Mouse (Mus musculus) frontal cortex, postnatal 36 days (tissue): ENCODE data around the gene Lce3a.

Source experiments
- DNase-seq, 2 experiments: peaks; one replicate each; pipeline ENCODE4 v3.0.0; 2022; ENCODE audit warnings: low spot score in 2 of 2

The Lce3a gene

DNA sequence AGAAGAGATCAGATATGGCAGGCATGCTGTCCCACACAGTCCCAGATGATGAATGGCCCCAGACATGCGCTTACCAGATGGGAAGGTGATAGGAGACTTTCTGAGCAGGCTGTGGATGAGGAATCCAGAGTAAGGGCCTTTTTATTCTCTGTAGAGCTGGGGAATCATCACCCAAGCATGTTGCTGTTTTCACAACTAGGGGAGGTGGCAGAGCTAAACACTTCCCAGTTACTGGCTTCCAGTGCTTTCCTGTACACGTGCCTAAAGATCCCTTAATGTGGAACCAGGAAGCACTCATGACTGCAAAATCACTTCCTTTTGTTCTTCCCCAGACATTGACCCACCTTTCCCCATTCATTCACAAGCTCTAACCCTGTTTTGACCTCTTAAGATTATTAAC lies at the start of gene Lce3a:
TSS of gene Lce3a (minus strand) at position 101 of the 400 bp plus-strand sequence.
- no peak for DNase-seq

DNA sequence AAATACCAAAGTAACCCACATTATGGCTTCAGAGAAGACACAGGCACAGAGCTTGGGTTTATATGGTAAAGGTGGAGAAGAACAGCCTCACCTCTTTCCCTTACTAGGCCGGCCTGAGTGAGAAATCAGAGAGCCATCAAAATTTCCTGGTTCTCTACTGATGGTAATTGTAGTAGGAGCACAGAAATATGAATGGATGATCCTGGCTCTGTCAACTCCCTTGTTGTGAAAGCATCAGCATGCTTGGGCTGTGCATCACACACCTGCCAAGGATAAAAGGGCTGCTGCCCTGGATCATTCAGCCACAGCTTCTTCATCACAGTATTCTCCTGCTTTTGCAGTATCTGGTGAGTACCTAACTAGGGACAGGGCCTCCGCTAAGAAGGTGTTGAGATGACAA lies 40.7 kb upstream of the Lce3a start, which contains the start of gene Lce3e:
TSS of gene Lce3e (plus strand) at position 301 of the 400 bp plus-strand sequence.
- no peak for DNase-seq

DNA sequence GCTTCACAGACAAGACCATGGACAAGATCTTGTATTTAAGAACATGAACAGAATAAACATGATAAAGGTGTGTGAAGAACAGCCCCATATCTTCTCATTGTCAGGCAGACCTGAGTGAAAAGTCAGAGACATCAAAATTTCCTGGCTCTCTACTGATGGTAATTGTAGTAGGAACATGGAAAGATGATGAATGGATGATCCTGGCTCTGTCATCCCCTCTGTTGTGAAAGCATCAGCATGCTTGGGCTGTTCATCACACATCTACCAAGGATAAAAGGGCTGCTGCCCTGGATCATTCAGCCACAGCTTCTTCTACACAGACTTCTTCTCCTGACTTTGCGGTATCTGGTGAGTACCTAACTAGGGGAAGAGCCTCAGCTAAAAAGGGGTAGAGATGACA lies 31.1 kb upstream of the Lce3a start, which contains the start of gene Lce3d:
TSS of gene Lce3d (plus strand) at position 301 of the 400 bp plus-strand sequence.
- no peak for DNase-seq

DNA sequence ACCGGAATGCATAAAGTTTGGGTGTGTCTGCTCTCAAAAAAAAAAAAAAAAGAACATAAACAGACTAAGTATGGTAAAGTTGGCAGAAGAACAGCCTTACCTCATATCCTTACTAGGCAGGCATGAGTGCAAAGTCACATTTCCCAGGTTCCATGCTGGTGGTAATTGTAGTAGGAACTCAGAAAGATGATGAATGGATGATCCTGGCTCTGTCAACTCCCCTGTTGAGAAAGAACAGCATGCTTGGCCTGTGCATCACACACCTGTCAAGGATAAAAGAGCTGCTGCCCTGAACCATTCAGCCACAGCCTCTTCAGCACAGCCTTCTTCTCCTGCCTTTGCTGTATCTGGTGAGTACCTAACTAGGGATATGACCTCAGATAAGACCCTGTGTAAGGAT lies 18.2 kb upstream of the Lce3a start, which contains the start of gene Lce3c:
TSS of gene Lce3c (plus strand) at position 301 of the 400 bp plus-strand sequence.
- DNase-seq, result no peak

DNA sequence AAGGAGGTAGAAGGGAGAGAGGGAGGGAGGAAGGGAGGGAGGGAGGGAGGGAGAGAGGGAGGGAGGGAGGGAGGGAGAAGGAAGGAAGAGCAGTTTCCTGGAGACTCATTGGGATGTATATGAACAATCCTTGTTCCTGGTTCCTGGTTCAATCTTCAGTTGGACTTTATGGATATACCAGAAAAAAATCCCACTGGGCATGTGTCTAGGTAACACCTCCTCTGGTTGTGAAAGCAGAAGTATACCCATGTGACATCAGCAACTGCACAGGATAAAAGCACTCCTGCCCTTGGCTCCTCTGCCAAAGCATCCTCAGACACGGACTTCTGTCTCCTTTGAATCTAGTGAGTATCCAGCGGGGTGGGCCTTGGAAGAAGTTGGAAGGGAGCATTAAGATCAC lies 6.6 kb upstream of the Lce3a start, which contains the start of gene Lce3b:
TSS of gene Lce3b (plus strand) at position 301 of the 400 bp plus-strand sequence.
- DNase-seq, result no peak

DNA sequence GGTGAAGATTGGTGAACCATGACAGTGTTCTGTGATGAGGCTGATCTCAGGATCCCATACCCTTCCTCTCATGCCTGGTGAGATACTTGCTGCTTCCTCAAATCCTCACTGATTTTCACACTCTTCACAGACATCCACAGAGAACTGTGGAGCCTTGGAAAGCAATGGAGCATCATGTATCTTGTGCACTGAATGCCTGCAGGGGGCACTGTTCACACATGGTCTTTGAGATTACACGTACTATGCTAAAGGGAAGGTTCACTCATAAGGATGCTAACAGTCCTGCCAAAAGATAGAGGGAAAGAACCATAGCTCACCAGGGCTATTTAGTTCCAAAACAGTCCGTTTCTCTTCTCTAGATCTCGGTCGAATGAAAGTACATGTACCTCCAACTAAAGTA lies 5.7 kb downstream of the Lce3a start:
- DNase-seq, result peak in 1 of 2 experiments; percentile 34

DNA sequence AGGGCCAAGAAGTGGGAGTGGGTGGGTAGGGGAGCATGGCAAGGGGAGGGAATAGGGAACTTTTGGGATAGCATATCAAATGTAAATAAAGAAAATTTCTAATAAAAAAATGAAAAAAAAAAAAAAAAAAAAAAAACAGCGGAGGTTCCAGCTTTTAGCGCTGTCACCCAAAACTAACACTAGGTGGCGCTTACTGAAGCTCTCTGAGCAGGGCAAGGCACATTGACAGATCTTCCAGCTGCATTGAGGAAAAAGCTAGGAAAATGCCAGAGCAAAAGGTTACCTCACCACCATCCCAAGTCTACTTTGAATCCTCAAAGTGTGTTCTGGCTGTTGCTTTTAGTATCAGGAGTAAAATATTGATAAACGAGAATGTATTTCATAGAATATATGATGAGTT lies 18.5 kb downstream of the Lce3a start:
- DNase-seq, result peak; percentile 16 to 35

DNA sequence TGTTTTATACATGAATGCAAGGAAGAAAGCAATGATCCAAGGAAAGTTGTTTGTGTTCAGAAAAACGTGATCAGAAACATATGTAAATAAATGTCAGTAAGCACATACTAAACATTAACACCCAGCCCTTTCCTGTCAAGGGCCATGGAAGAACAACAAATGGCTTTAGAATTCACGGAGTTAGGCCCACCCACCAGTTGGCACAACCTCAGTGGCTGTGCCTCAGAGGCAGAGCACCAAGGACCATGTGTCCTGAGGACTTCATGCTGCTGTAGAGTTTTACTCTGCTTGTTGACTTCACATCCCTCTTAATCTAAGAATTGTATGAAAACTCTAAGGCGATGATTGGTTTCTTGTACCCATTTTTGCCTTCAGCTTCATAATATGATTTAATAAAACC lies 20.8 kb downstream of the Lce3a start:
- DNase-seq, result no peak

DNA sequence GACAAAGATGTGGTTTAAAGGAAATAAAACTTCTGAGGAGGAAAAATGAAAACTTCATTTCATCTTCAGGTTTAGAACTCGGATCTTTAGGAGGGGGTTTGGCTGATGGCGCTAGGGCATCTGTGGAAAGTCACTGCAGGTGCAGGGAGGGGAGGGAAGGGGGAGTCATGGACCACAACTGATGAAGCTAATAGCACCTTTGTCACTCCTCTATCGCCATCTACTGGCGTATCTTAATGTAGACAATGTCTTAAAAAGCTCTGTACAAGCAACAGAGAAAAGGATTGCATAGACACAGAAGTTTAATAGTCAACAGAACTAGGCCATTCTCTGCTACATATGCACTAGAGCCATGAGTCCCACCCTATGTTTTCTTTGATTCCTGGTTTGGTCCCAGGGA lies 22.4 kb downstream of the Lce3a start:
- DNase-seq, result peak in 1 of 2 experiments; percentile 2

DNA sequence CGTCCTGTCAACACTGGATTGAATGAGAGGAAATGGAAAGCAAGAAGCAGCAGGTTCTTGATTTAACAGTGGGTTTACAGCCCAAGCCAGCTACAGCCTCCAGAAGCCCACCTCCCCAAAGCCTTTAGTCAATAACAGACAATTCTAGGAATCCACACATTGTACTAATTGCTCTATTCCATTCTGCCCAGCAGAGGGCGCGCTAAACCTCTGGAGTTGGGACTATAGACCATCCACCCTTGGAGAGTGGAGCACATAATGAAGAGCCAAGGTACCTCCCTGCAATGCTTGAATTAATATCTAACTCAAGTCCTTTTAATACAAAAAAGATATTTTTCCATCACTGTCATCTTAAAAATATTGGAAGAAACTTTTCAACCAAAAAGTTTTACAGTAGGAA lies 23.0 kb downstream of the Lce3a start:
- DNase-seq, result peak; percentile 30 to 32

DNA sequence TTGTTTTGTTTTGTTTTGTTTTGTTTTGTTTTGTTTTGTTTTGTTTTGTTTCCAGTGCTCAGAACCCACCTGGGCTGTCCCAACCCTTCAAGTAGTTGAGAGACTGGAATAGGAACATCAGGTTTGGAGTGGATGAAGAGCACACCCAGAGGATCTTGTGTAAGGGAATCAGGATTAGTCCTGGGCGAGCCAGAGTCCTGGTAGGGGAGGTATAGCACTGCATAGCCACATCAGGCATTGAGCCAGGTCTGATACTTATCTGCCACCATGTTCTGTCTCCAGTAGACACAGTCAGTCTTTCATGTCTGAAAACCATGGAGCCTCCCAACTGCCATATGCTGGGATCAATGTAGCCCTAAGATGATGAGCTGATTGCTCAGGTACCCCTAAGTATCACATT lies 31.5 kb downstream of the Lce3a start:
- DNase-seq, result no peak

DNA sequence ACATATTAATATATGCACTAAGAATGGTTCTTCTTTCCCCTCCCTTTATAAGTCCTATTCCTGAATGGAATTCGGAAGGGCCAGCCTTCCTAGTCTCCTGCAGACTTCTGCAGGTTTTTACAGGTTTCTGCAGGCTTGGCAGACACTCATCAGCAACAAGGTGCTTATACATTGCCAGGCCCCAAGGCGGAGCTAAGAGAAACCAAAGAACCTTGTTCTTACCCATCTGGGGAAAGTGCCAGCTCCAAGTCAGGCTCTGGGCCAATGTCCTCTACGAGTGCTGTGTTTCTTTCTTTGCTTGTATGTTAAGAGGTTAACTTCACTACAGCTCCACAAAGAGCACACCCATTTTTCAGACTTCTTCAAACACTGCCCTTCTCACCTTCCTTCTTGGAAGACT lies 32.0 kb downstream of the Lce3a start:
- DNase-seq, result no peak
